Mouse (Mus musculus) C2C12 (cell line): ENCODE measurements around the gene Eps8.

ENCODE experiments used
- CTCF ChIP-seq: IDR thresholded peaks from one replicate; pipeline ENCODE4 v1.5.1; 2011; ENCODE audit not compliant: control insufficient read depth, insufficient read depth, insufficient read length
- FOSL1 ChIP-seq: IDR thresholded peaks from one replicate; pipeline ENCODE4 v1.8.0; 2011; ENCODE audit warnings: mild to moderate bottlenecking, low read length; ENCODE audit not compliant: poor library complexity, insufficient read depth, severe bottlenecking

GRCm38 (mm10) chr6:137582207-137582889, 72.3 kb downstream of the Eps8 start:
- TF ChIP-seq CTCF, result no peak
- no peak for TF ChIP-seq FOSL1
